Mouse (Mus musculus) embryonic facial prominence, embryonic 13.5 days (tissue): ENCODE results near the gene Zfp82. TPM values are rescaled to one million over a fixed set of nuclear protein-coding genes. Genes with fewer than 3 reads are reported as not detected.

Experiments
- ATAC-seq: fragments of 200-750 bp; cut with Nextera tagmentation; 2 replicates; pipeline ENCODE4 v1.8.0; 2017; ENCODE audit warnings: low read depth; ENCODE audit not compliant: insufficient number of reproducible peaks, insufficient read depth, low FRiP score, low TSS enrichment
- H3K27ac ChIP-seq: fragments of 300-500 bp; sonication (generic); 2 replicates; pipeline ENCODE4 v1.5.1; 2015; ENCODE audit warnings: moderate library complexity, mild to moderate bottlenecking, inconsistent platforms
- H3K27me3 ChIP-seq: fragments of 300-500 bp; sonication (generic); 2 replicates; pipeline ENCODE4 v1.6.1; 2015; ENCODE audit warnings: mild to moderate bottlenecking, inconsistent platforms
- H3K36me3 ChIP-seq: fragments of 300-500 bp; sonication (generic); 2 replicates; pipeline ENCODE4 v1.6.1; 2015; ENCODE audit warnings: mild to moderate bottlenecking, inconsistent platforms
- H3K4me1 ChIP-seq: fragments of 300-500 bp; sonication (generic); 2 replicates; pipeline ENCODE4 v1.6.1; 2015; ENCODE audit warnings: inconsistent platforms
- H3K4me2 ChIP-seq: fragments of 300-500 bp; sonication (generic); 2 replicates; pipeline ENCODE4 v1.6.1; 2015; ENCODE audit warnings: moderate library complexity, mild to moderate bottlenecking, inconsistent platforms
- H3K4me3 ChIP-seq: fragments of 300-500 bp; sonication (generic); 2 replicates; pipeline ENCODE4 v1.5.1; 2015; ENCODE audit warnings: mild to moderate bottlenecking, inconsistent platforms
- H3K9ac ChIP-seq: fragments of 300-500 bp; sonication (generic); 2 replicates; pipeline ENCODE4 v1.6.1; 2015; ENCODE audit warnings: mild to moderate bottlenecking, inconsistent platforms
- H3K9me3 ChIP-seq: fragments of 300-500 bp; sonication (generic); 2 replicates; pipeline ENCODE4 v1.6.1; 2016; ENCODE audit warnings: inconsistent platforms
- WGBS: fragments of 180-500 bp; shearing (Covaris S2); methylation state at CpG from one replicate; pipeline ENCODE4 v1.1.7; 2015; ENCODE audit warnings: mixed read lengths; 5-methylcytosine and 5-hydroxymethylcytosine counted together
- polyA plus RNA-seq: library from polyadenylated mRNA; unstranded; fragments of >200 nt; fragmentation: Nextera tagmentation; extraction: Ambion mirVana; gene quantifications from 2 replicates; pipeline ENCODE4 v1.2.1, GENCODE M21; 2015

The Zfp82 gene
- polyA plus RNA-seq, 1 experiment from 2014 or later = 10.8 TPM

GRCm38 (mm10) chr7:30090970-30091585 is 18.4 kb upstream of the Zfp82 start:
- Histone ChIP-seq H3K27ac (peak overlapping the region; percentile 86), H3K9ac (peak overlapping the region; percentile 82), H3K4me3 (peak overlapping the region; percentile 67), H3K9me3 (no peaks in the 10 kb centered on the region), H3K36me3 (peaks cover 11% of the 10 kb centered on the region), H3K4me1 (peaks cover 29% of the 10 kb centered on the region), H3K4me2 (peak overlapping the region; percentile 62), H3K27me3 (no peaks in the 10 kb centered on the region)
- ATAC-seq = no peak
- 8% methylated on average over 9 of the region's 9 CpGs for WGBS

GRCm38 (mm10) chr7:30090092-30090969 is 17.6 kb upstream of the Zfp82 start, which contains the start of the genes Gm26920 and Zfp566:
Gene Gm26920 (minus strand): TSS chr7:30090410.
Gene Zfp566 (minus strand): TSS chr7:30090527.
- Histone ChIP-seq H3K9me3 (no peaks in the 10 kb centered on the region), H3K4me1 (peaks cover 26% of the 10 kb centered on the region), H3K9ac (peak within 1 kb of the TSS; percentile 82), H3K27me3 (no peaks in the 10 kb centered on the region), H3K4me3 (peak within 1 kb of the TSS; percentile 67), H3K27ac (peak within 1 kb of the TSS; percentile 86), H3K4me2 (peak within 1 kb of the TSS; percentile 86), H3K36me3 (peaks cover 18% of the 10 kb centered on the region)
- under 1% methylated on average over 40 of the region's 40 CpGs for WGBS
- peak; percentile 91 for ATAC-seq

GRCm38 (mm10) chr7:30089405-30089804 is 16.7 kb upstream of the Zfp82 start:
- Histone ChIP-seq H3K9ac (peak overlapping the region; percentile 82), H3K27ac (no peak overlapping the region), H3K36me3 (peaks cover 28% of the 10 kb centered on the region), H3K4me2 (peak overlapping the region; percentile 86), H3K9me3 (no peaks in the 10 kb centered on the region), H3K4me1 (peaks cover 25% of the 10 kb centered on the region), H3K4me3 (peak overlapping the region; percentile 67), H3K27me3 (no peaks in the 10 kb centered on the region)
- no peak for ATAC-seq
- WGBS = 11% methylated on average over 6 of the region's 6 CpGs

- Histone ChIP-seq H3K9ac (no peak overlapping the region), H3K27ac (peak overlapping the region; percentile 4; the same call in 1 of the 2 replicates), H3K36me3 (peaks cover 50% of the 10 kb centered on the region), H3K4me2 (no peak overlapping the region), H3K27me3 (no peaks in the 10 kb centered on the region), H3K4me1 (peaks cover 19% of the 10 kb centered on the region), H3K9me3 (no peaks in the 10 kb centered on the region), H3K4me3 (no peak overlapping the region)
- WGBS = 86% methylated on average over 9 of the region's 9 CpGs
- ATAC-seq = no peak
These were observed 13.8 kb upstream of the Zfp82 start for GRCm38 (mm10) chr7:30086524-30086923.

- Histone ChIP-seq H3K36me3 (peaks cover 71% of the 10 kb centered on the region), H3K9ac (no peak overlapping the region), H3K27me3 (no peaks in the 10 kb centered on the region), H3K4me1 (no peaks in the 10 kb centered on the region), H3K9me3 (no peaks in the 10 kb centered on the region), H3K27ac (no peak overlapping the region), H3K4me3 (no peak overlapping the region), H3K4me2 (no peak overlapping the region)
- WGBS = 73% methylated on average over 5 of the region's 5 CpGs
- ATAC-seq = no peak
These were observed 8.1 kb downstream of the Zfp82 start for GRCm38 (mm10) chr7:30064622-30065021.

- no peaks in the 10 kb centered on the region for H3K9me3 ChIP-seq
- H3K4me2 ChIP-seq = no peak overlapping the region
- WGBS = 88% methylated on average over 5 of the region's 5 CpGs
These were observed 10.2 kb downstream of the Zfp82 start for GRCm38 (mm10) chr7:30062478-30062877.

GRCm38 (mm10) chr7:30060341-30060740 is 12.4 kb downstream of the Zfp82 start:
- Histone ChIP-seq H3K4me1 (no peaks in the 10 kb centered on the region), H3K36me3 (peaks cover 82% of the 10 kb centered on the region), H3K4me3 (no peak overlapping the region), H3K9ac (no peak overlapping the region), H3K9me3 (no peaks in the 10 kb centered on the region), H3K27me3 (no peaks in the 10 kb centered on the region), H3K27ac (no peak overlapping the region), H3K4me2 (no peak overlapping the region)
- ATAC-seq = no peak
- WGBS = 66% methylated on average over 6 of the region's 6 CpGs

More at GRCm38 (mm10) chr7:30062478-30062877, 10.2 kb downstream of the Zfp82 start:
- no peak for ATAC-seq
- Histone ChIP-seq H3K4me1 (no peaks in the 10 kb centered on the region), H3K27ac (no peak overlapping the region), H3K36me3 (peaks cover 79% of the 10 kb centered on the region), H3K27me3 (no peaks in the 10 kb centered on the region), H3K4me3 (no peak overlapping the region), H3K9ac (no peak overlapping the region)

- 4% methylated on average over 3 of the region's 3 CpGs for WGBS
- no peaks in the 10 kb centered on the region for H3K27me3 ChIP-seq
- ATAC-seq = no peak
- H3K9ac ChIP-seq = no peak overlapping the region
- H3K4me2 ChIP-seq = no peak overlapping the region
- H3K36me3 ChIP-seq = peaks cover 32% of the 10 kb centered on the region
- H3K4me3 ChIP-seq = no peak overlapping the region
- H3K27ac ChIP-seq = peak overlapping the region; percentile 12; the same call in 1 of the 2 replicates
- H3K9me3 ChIP-seq = no peaks in the 10 kb centered on the region
- peaks cover 19% of the 10 kb centered on the region for H3K4me1 ChIP-seq
These were observed 19.1 kb downstream of the Zfp82 start for GRCm38 (mm10) chr7:30053591-30053990.

- H3K4me3 ChIP-seq = peak within 1 kb of the TSS; percentile 70
- H3K4me2 ChIP-seq = peak within 1 kb of the TSS; percentile 70
- no peaks in the 10 kb centered on the region for H3K9me3 ChIP-seq
- peak within 1 kb of the TSS; percentile 77 for H3K27ac ChIP-seq
- no peaks in the 10 kb centered on the region for H3K27me3 ChIP-seq
- under 1% methylated on average over 40 of the region's 40 CpGs for WGBS
- peaks cover 19% of the 10 kb centered on the region for H3K4me1 ChIP-seq
- H3K9ac ChIP-seq = peak within 1 kb of the TSS; percentile 83
- peaks cover 11% of the 10 kb centered on the region for H3K36me3 ChIP-seq
- ATAC-seq = peak; percentile 93
These were observed 21.7 kb downstream of the Zfp82 start, which contains the start of gene Zfp14 for GRCm38 (mm10) chr7:30050882-30051548. Gene Zfp14 (minus strand): TSS chr7:30051380.

- Histone ChIP-seq H3K4me1 (peaks cover 12% of the 10 kb centered on the region), H3K4me2 (no peak overlapping the region), H3K9me3 (no peaks in the 10 kb centered on the region), H3K27me3 (no peaks in the 10 kb centered on the region), H3K9ac (no peak overlapping the region), H3K36me3 (peaks cover 6% of the 10 kb centered on the region), H3K4me3 (no peak overlapping the region), H3K27ac (no peak overlapping the region)
- ATAC-seq = no peak
- 89% methylated on average over 4 of the region's 4 CpGs for WGBS
These were observed 24.6 kb downstream of the Zfp82 start for GRCm38 (mm10) chr7:30048126-30048525.

GRCm38 (mm10) chr7:30044354-30044753 is 28.3 kb downstream of the Zfp82 start:
- no peak for ATAC-seq
- WGBS = 35% methylated on average over 9 of the region's 9 CpGs

More at GRCm38 (mm10) chr7:30044354-30044753, 28.3 kb downstream of the Zfp82 start:
- H3K4me1 ChIP-seq = no peaks in the 10 kb centered on the region; the same call in 1 of the 2 replicates
- H3K9ac ChIP-seq = no peak overlapping the region
- H3K4me3 ChIP-seq = no peak overlapping the region
- no peaks in the 10 kb centered on the region for H3K27me3 ChIP-seq
- no peak overlapping the region for H3K27ac ChIP-seq
- no peaks in the 10 kb centered on the region for H3K9me3 ChIP-seq
- H3K4me2 ChIP-seq = no peak overlapping the region
- peaks cover 18% of the 10 kb centered on the region for H3K36me3 ChIP-seq
